Mouse (Mus musculus): Measurements from ENCODE around the gene Hdhd5.

DNA sequence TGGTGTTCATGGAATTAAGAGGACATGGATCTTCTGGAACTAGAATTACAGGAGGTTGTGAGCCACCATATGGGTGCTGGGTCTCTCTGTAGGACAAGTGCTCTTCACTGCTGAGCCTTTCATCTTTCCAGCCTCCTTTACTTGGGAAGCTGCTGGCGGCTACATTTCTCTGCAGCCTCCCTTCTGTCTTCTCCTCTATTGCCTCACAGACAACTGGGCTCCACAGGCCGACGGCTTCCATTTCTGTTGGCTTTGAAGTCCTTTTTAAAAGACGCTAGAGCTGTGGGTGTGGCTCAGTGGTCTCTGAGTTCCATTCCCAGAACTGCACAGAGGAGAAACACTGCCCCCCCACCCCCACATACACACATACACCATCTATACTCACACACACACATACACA lies 65.7 kb downstream of the Hdhd5 start:
- TF ChIP-seq CTCF (IDR thresholded peaks at IDR 0.05; ENCODE audit: borderline replicate concordance, control insufficient read depth, extremely low read depth, insufficient read depth, low read length, poor library complexity) (no peak), POLR2A (IDR thresholded peaks at IDR 0.05; ENCODE audit: control insufficient read depth, extremely low read depth, insufficient read depth, low read length, poor library complexity) (no peak)
